Mouse (Mus musculus): ENCODE measurements around the gene Lsamp.

- TF ChIP-seq POLR2A (IDR thresholded peaks at IDR 0.05; ENCODE audit: insufficient read depth, low read depth, low read length) (no peak), CTCF (IDR thresholded peaks at IDR 0.05) (no peak), EP300 (IDR thresholded peaks at IDR 0.05; ENCODE audit: insufficient read depth, low read depth, low read length) (no peak)
Measured at GRCm38 (mm10) chr16:42022566-42022965, 2038.4 kb downstream of the Lsamp start.
